Mouse (Mus musculus) heart, embryonic 11.5 days (tissue): ENCODE results near the gene Kpna3. TPM values are rescaled to one million over a fixed set of nuclear protein-coding genes. Genes with fewer than 3 reads are reported as not detected.
A peak's percentile ranks its signal among the peaks of the same experiment; 100 is the strongest.

Source experiments
- ATAC-seq: fragments of 200-750 bp; cut with Nextera tagmentation; replicated peaks from 2 replicates; pipeline ENCODE4 v1.8.0; 2017; ENCODE audit warnings: moderate library complexity; ENCODE audit not compliant: insufficient number of reproducible peaks, low FRiP score, low TSS enrichment
- H3K27ac ChIP-seq: fragments of 300-500 bp; sonication (generic); 2 replicates; pipeline ENCODE4 v1.5.1; 2014; ENCODE audit warnings: mild to moderate bottlenecking, low read depth, low read length
- H3K27me3 ChIP-seq: fragments of 300-500 bp; sonication (generic); 2 replicates; pipeline ENCODE4 v1.6.1; 2014; ENCODE audit warnings: mild to moderate bottlenecking, low read length, mixed read lengths; ENCODE audit not compliant: control insufficient read depth, insufficient read depth
- H3K36me3 ChIP-seq: fragments of 300-500 bp; sonication (generic); 2 replicates; pipeline ENCODE4 v1.6.1; 2014; ENCODE audit warnings: mild to moderate bottlenecking, low read length, moderate library complexity, mixed read lengths; ENCODE audit not compliant: control insufficient read depth, insufficient read depth
- H3K4me1 ChIP-seq: fragments of 300-500 bp; sonication (generic); 2 replicates; pipeline ENCODE4 v1.6.1; 2014; ENCODE audit warnings: low read length; ENCODE audit not compliant: control insufficient read depth, insufficient read depth
- H3K4me2 ChIP-seq: fragments of 300-500 bp; sonication (generic); 2 replicates; pipeline ENCODE4 v1.6.1; 2014; ENCODE audit warnings: mild to moderate bottlenecking, moderate library complexity
- H3K4me3 ChIP-seq: fragments of 300-500 bp; sonication (generic); 2 replicates; pipeline ENCODE4 v1.5.1; 2014; ENCODE audit warnings: low read depth, low read length
- H3K9ac ChIP-seq: fragments of 300-500 bp; sonication (generic); 2 replicates; pipeline ENCODE4 v1.6.1; 2014; ENCODE audit warnings: mild to moderate bottlenecking, low read depth, low read length, moderate library complexity
- H3K9me3 ChIP-seq: fragments of 300-500 bp; sonication (generic); replicated peaks from 2 replicates; pipeline ENCODE4 v1.6.1; 2016; ENCODE audit warnings: low read length; ENCODE audit not compliant: control insufficient read depth
- WGBS: fragments of 180-500 bp; shearing (Covaris S2); extraction: QIAGEN DNeasy Blood & Tissue Kit; methylation state at CpG from one replicate; pipeline ENCODE4 v1.1.7; 2014; ENCODE audit not compliant: insufficient replicate concordance; 5-methylcytosine and 5-hydroxymethylcytosine counted together
- polyA plus RNA-seq: library from polyadenylated mRNA; unstranded; fragments of >200 nt; fragmentation: Nextera tagmentation; extraction: Ambion mirVana; gene quantifications from 2 replicates; pipeline ENCODE4 v1.2.1, GENCODE M21; 2014

Gene Kpna3
- polyA plus RNA-seq, 1 experiment from 2014 or later, result 43.7 TPM

- Histone ChIP-seq H3K27ac (no peak overlapping the region), H3K4me2 (no peak overlapping the region), H3K4me3 (no peak overlapping the region), H3K27me3 (no peaks in the 10 kb centered on the region), H3K36me3 (no peaks in the 10 kb centered on the region), H3K9me3 (no peaks in the 10 kb centered on the region), H3K4me1 (no peaks in the 10 kb centered on the region), H3K9ac (no peak overlapping the region)
- ATAC-seq, result no peak
- 81% methylated on average over 3 of the region's 3 CpGs for WGBS
Measured at GRCm38 (mm10) chr14:61364656-61365055, 75.0 kb downstream of the Kpna3 start.

GRCm38 (mm10) chr14:61363734-61364133, 75.9 kb downstream of the Kpna3 start:
- no peaks in the 10 kb centered on the region for H3K4me1 ChIP-seq
- no peak overlapping the region for H3K9ac ChIP-seq
- H3K9me3 ChIP-seq, result no peaks in the 10 kb centered on the region
- no peak overlapping the region for H3K4me2 ChIP-seq
- H3K27me3 ChIP-seq, result no peaks in the 10 kb centered on the region
- H3K4me3 ChIP-seq, result no peak overlapping the region
- ATAC-seq, result no peak
- H3K27ac ChIP-seq, result no peak overlapping the region
- 93% methylated on average over 2 of the region's 2 CpGs for WGBS
- no peaks in the 10 kb centered on the region for H3K36me3 ChIP-seq

GRCm38 (mm10) chr14:61362268-61362667, 77.4 kb downstream of the Kpna3 start:
- no peak for ATAC-seq
- WGBS, result 83% methylated on average over 2 of the region's 2 CpGs
- H3K9me3 ChIP-seq, result no peaks in the 10 kb centered on the region
- no peaks in the 10 kb centered on the region for H3K4me1 ChIP-seq
- no peak overlapping the region for H3K4me2 ChIP-seq
- H3K27me3 ChIP-seq, result no peaks in the 10 kb centered on the region
- no peak overlapping the region for H3K9ac ChIP-seq
- no peaks in the 10 kb centered on the region for H3K36me3 ChIP-seq
- H3K27ac ChIP-seq, result no peak overlapping the region
- no peak overlapping the region for H3K4me3 ChIP-seq

GRCm38 (mm10) chr14:61360981-61361511, 78.6 kb downstream of the Kpna3 start:
- H3K4me1 ChIP-seq, result no peaks in the 10 kb centered on the region
- peak overlapping the region; percentile 67; the same call in 1 of the 2 replicates for H3K4me3 ChIP-seq
- no peak overlapping the region; the same call in 1 of the 2 replicates for H3K9ac ChIP-seq
- ATAC-seq, result no peak
- peak overlapping the region; percentile 71 for H3K4me2 ChIP-seq
- no peak overlapping the region for H3K27ac ChIP-seq
- no peaks in the 10 kb centered on the region for H3K36me3 ChIP-seq
- H3K9me3 ChIP-seq, result no peaks in the 10 kb centered on the region
- WGBS, result 58% methylated on average over 3 of the region's 3 CpGs
- no peaks in the 10 kb centered on the region for H3K27me3 ChIP-seq

GRCm38 (mm10) chr14:61360131-61360980, 79.3 kb downstream of the Kpna3 start, which contains the start of gene Ebpl:
Ebpl (minus strand) TSS chr14:61360439.
- H3K9ac ChIP-seq, result peak within 1 kb of the TSS; percentile 83
- H3K36me3 ChIP-seq, result no peaks in the 10 kb centered on the region
- WGBS, result under 1% methylated on average over 40 of the region's 40 CpGs
- H3K27ac ChIP-seq, result peak within 1 kb of the TSS; percentile 64
- H3K9me3 ChIP-seq, result no peaks in the 10 kb centered on the region
- peak; percentile 90 for ATAC-seq
- H3K4me1 ChIP-seq, result no peaks in the 10 kb centered on the region
- peak within 1 kb of the TSS; percentile 71 for H3K4me2 ChIP-seq
- peak within 1 kb of the TSS; percentile 67 for H3K4me3 ChIP-seq
- H3K27me3 ChIP-seq, result no peaks in the 10 kb centered on the region

- no peak overlapping the region for H3K4me2 ChIP-seq
- no peaks in the 10 kb centered on the region for H3K27me3 ChIP-seq
- WGBS, result 51% methylated on average over 10 of the region's 10 CpGs
- H3K9ac ChIP-seq, result no peak overlapping the region
- H3K36me3 ChIP-seq, result no peaks in the 10 kb centered on the region
- H3K27ac ChIP-seq, result no peak overlapping the region
- H3K4me1 ChIP-seq, result no peaks in the 10 kb centered on the region
- no peak overlapping the region for H3K4me3 ChIP-seq
- no peak for ATAC-seq
- no peaks in the 10 kb centered on the region for H3K9me3 ChIP-seq
Measured at GRCm38 (mm10) chr14:61354251-61355235, 85.1 kb downstream of the Kpna3 start.

- no peak for ATAC-seq
- no peaks in the 10 kb centered on the region for H3K36me3 ChIP-seq
- no peaks in the 10 kb centered on the region for H3K27me3 ChIP-seq
- no peak overlapping the region for H3K4me2 ChIP-seq
- H3K27ac ChIP-seq, result no peak overlapping the region
- no peak overlapping the region for H3K4me3 ChIP-seq
- H3K9ac ChIP-seq, result no peak overlapping the region
- WGBS, result 47% methylated on average over 6 of the region's 6 CpGs
- no peaks in the 10 kb centered on the region for H3K9me3 ChIP-seq
- no peaks in the 10 kb centered on the region for H3K4me1 ChIP-seq
Measured at GRCm38 (mm10) chr14:61350808-61351207, 88.9 kb downstream of the Kpna3 start.

GRCm38 (mm10) chr14:61349876-61350275, 89.8 kb downstream of the Kpna3 start:
- Histone ChIP-seq H3K36me3 (no peaks in the 10 kb centered on the region), H3K4me1 (no peaks in the 10 kb centered on the region), H3K27ac (no peak overlapping the region), H3K4me3 (no peak overlapping the region), H3K4me2 (no peak overlapping the region), H3K9me3 (no peaks in the 10 kb centered on the region), H3K27me3 (no peaks in the 10 kb centered on the region), H3K9ac (no peak overlapping the region)
- 78% methylated on average over 4 of the region's 4 CpGs for WGBS
- no peak for ATAC-seq
